Mouse (Mus musculus): ENCODE results near the gene Fhit. TPM values are rescaled to one million over a fixed set of nuclear protein-coding genes. Genes with fewer than 3 reads are reported as not detected.

Fhit gene
- polyA plus RNA-seq, 1 experiment from 2014 or later, result 2.3 TPM

- no peak overlapping the region for H3K4me2 ChIP-seq
- H3K9ac ChIP-seq, result no peak overlapping the region
- H3K27me3 ChIP-seq, result no peaks in the 10 kb centered on the region
- no peaks in the 10 kb centered on the region for H3K4me1 ChIP-seq (replicated peaks)
- H3K9me3 ChIP-seq (replicated peaks), result no peaks in the 10 kb centered on the region
- H3K4me3 ChIP-seq (replicated peaks), result no peak overlapping the region
- no peaks in the 10 kb centered on the region for H3K36me3 ChIP-seq (replicated peaks)
- ATAC-seq (ENCODE audit: insufficient read depth), result no peak
- WGBS (ENCODE audit: insufficient replicate concordance), result 57% methylated on average over 3 of the region's 3 CpGs
- H3K27ac ChIP-seq (replicated peaks), result no peak overlapping the region
These were observed 738.3 kb downstream of the Fhit start for GRCm38 (mm10) chr14:10423499-10423898.

DNA sequence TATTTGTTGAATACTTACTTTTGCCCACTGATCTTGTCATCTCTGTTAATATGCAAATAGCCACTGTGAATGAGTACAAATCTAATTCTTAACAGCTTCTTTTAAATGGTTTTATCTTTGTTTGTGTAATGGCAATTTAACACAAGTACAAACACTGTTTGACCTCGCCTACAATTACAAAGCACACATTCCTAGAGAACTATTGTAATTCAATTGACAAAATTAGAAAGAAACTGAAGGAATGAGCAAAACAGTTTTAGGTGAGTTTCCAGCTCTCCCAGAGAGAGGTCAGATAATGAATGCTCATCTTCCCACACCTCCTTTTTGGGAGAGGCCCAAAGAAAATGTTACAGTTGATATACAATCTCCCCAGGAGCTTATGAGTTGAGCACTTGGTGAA lies 739.6 kb downstream of the Fhit start:
- Histone ChIP-seq H3K27me3 (no peaks in the 10 kb centered on the region), H3K9me3 (replicated peaks) (no peaks in the 10 kb centered on the region), H3K4me3 (replicated peaks) (no peak overlapping the region), H3K4me2 (no peak overlapping the region), H3K9ac (no peak overlapping the region), H3K36me3 (replicated peaks) (no peaks in the 10 kb centered on the region), H3K27ac (replicated peaks) (no peak overlapping the region), H3K4me1 (replicated peaks) (no peaks in the 10 kb centered on the region)
- ATAC-seq (ENCODE audit: insufficient read depth), result no peak
- WGBS (ENCODE audit: insufficient replicate concordance), result 36% methylated on average over 1 of the region's 1 CpGs

GRCm38 (mm10) chr14:10415068-10415467 lies 746.8 kb downstream of the Fhit start:
- 64% methylated on average over 5 of the region's 5 CpGs for WGBS (ENCODE audit: insufficient replicate concordance)
- Histone ChIP-seq H3K9ac (no peak overlapping the region), H3K4me3 (replicated peaks) (no peak overlapping the region), H3K4me1 (replicated peaks) (no peaks in the 10 kb centered on the region), H3K4me2 (no peak overlapping the region), H3K9me3 (replicated peaks) (no peaks in the 10 kb centered on the region), H3K27me3 (no peaks in the 10 kb centered on the region), H3K27ac (replicated peaks) (no peak overlapping the region), H3K36me3 (replicated peaks) (no peaks in the 10 kb centered on the region)
- no peak for ATAC-seq (ENCODE audit: insufficient read depth)

DNA sequence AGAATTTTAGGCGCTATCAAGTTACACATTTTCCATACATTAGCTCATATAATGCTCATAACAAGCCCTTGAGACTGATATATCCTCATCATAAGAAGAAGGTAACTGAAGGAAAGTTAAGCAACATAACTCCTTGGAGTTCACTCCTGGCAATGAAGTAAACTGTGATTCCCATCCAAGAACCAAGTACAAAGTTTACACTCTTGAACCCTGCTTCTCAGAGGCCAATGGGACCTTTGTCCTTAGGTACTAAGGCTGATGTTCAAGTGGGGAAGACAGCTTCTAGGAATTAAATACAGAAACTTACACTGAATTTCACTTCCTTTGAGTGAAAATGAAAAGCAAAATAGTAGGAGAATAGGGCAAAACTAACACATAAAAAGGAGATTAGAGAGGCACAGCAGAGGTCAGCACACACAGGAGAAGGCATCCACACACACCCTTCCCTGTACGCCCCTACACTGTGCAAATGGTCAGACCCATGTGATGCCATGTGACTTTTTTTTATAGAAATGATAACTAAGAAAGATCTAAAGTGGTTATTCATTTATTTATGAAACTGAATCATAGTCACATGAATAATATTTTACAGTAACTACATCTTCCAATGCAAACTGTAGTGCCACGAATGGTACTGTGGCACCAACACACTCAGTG lies 752.4 kb downstream of the Fhit start:
- WGBS (ENCODE audit: insufficient replicate concordance), result 66% methylated on average over 3 of the region's 3 CpGs
- no peak for ATAC-seq (ENCODE audit: insufficient read depth)
- H3K36me3 ChIP-seq (replicated peaks), result no peaks in the 10 kb centered on the region
- no peak overlapping the region for H3K4me3 ChIP-seq (replicated peaks)
- no peaks in the 10 kb centered on the region for H3K27me3 ChIP-seq
- H3K4me1 ChIP-seq (replicated peaks), result no peaks in the 10 kb centered on the region
- H3K9me3 ChIP-seq (replicated peaks), result no peaks in the 10 kb centered on the region
- no peak overlapping the region for H3K9ac ChIP-seq
- H3K4me2 ChIP-seq, result no peak overlapping the region
- H3K27ac ChIP-seq (replicated peaks), result no peak overlapping the region

GRCm38 (mm10) chr14:10405346-10405745 lies 756.5 kb downstream of the Fhit start:
- 63% methylated on average over 1 of the region's 1 CpGs for WGBS (ENCODE audit: insufficient replicate concordance)
- Histone ChIP-seq H3K4me2 (no peak overlapping the region), H3K4me3 (replicated peaks) (no peak overlapping the region), H3K27me3 (no peaks in the 10 kb centered on the region), H3K9ac (no peak overlapping the region), H3K36me3 (replicated peaks) (no peaks in the 10 kb centered on the region), H3K4me1 (replicated peaks) (no peaks in the 10 kb centered on the region), H3K9me3 (replicated peaks) (no peaks in the 10 kb centered on the region), H3K27ac (replicated peaks) (no peak overlapping the region)
- no peak for ATAC-seq (ENCODE audit: insufficient read depth)

- Histone ChIP-seq H3K9ac (no peak overlapping the region), H3K27me3 (no peaks in the 10 kb centered on the region), H3K4me1 (replicated peaks) (no peaks in the 10 kb centered on the region), H3K4me2 (no peak overlapping the region), H3K27ac (replicated peaks) (no peak overlapping the region), H3K9me3 (replicated peaks) (no peaks in the 10 kb centered on the region), H3K36me3 (replicated peaks) (no peaks in the 10 kb centered on the region), H3K4me3 (replicated peaks) (no peak overlapping the region)
- 42% methylated on average over 5 of the region's 5 CpGs for WGBS (ENCODE audit: insufficient replicate concordance)
- no peak for ATAC-seq (ENCODE audit: insufficient read depth)
These were observed 793.8 kb downstream of the Fhit start for GRCm38 (mm10) chr14:10367783-10368680.

DNA sequence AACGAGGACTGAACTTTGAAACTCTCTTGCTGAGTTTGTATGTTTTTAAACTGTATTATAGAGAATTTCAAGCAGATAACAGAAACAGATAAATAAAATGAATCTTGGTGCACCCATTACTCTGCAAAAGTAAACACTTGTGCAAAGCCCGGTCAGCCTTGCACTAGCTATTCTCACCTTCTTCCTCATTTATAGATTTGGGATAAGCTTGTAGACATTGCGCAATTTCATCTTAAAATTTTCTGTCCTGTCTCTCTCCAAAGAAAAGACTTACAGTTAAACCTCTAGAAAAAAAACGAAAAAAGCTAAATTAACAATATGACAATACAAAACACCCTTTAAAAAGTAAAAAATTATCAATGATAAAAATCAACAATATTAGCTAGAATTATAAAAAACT lies 795.0 kb downstream of the Fhit start:
- 57% methylated on average over 4 of the region's 4 CpGs for WGBS (ENCODE audit: insufficient replicate concordance)
- H3K4me3 ChIP-seq (replicated peaks), result no peak overlapping the region
- H3K9ac ChIP-seq, result no peak overlapping the region
- no peak for ATAC-seq (ENCODE audit: insufficient read depth)
- no peak overlapping the region for H3K4me2 ChIP-seq
- H3K9me3 ChIP-seq (replicated peaks), result no peaks in the 10 kb centered on the region
- H3K27ac ChIP-seq (replicated peaks), result no peak overlapping the region
- H3K4me1 ChIP-seq (replicated peaks), result no peaks in the 10 kb centered on the region
- H3K36me3 ChIP-seq (replicated peaks), result no peaks in the 10 kb centered on the region
- H3K27me3 ChIP-seq, result no peaks in the 10 kb centered on the region

GRCm38 (mm10) chr14:10364281-10364680 lies 797.6 kb downstream of the Fhit start:
- Histone ChIP-seq H3K4me2 (no peak overlapping the region), H3K9me3 (replicated peaks) (no peaks in the 10 kb centered on the region), H3K4me1 (replicated peaks) (no peaks in the 10 kb centered on the region), H3K36me3 (replicated peaks) (no peaks in the 10 kb centered on the region), H3K27ac (replicated peaks) (no peak overlapping the region), H3K4me3 (replicated peaks) (no peak overlapping the region), H3K27me3 (no peaks in the 10 kb centered on the region), H3K9ac (no peak overlapping the region)
- WGBS (ENCODE audit: insufficient replicate concordance), result 65% methylated on average over 6 of the region's 6 CpGs
- no peak for ATAC-seq (ENCODE audit: insufficient read depth)

DNA sequence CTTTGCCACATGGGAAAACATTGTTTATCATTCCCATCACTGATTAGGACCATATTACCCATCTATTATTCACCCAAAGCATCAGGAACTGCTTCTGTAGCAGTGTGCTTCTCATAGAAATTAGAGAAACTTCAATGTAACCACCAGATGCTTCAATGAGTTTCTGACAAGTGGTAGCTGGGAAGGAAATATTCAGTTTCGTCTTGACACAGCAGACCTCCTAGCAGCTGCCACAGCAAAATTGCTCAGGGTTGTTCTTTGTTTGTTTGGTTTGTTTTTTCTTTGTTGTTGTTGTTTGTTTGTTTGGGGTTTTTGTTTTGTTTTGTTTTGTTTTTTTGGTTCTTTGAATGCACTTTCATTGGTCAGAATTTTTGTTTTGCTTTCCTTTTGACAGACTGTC lies 798.5 kb downstream of the Fhit start:
- no peak for ATAC-seq (ENCODE audit: insufficient read depth)
- H3K4me2 ChIP-seq, result no peak overlapping the region
- no peak overlapping the region for H3K4me3 ChIP-seq (replicated peaks)

GRCm38 (mm10) chr14:10345905-10346304 lies 815.9 kb downstream of the Fhit start:
- Histone ChIP-seq H3K4me2 (no peak overlapping the region), H3K4me1 (replicated peaks) (no peaks in the 10 kb centered on the region), H3K27ac (replicated peaks) (no peak overlapping the region), H3K36me3 (replicated peaks) (no peaks in the 10 kb centered on the region), H3K9ac (no peak overlapping the region), H3K9me3 (replicated peaks) (no peaks in the 10 kb centered on the region), H3K4me3 (replicated peaks) (no peak overlapping the region), H3K27me3 (no peaks in the 10 kb centered on the region)
- ATAC-seq (ENCODE audit: insufficient read depth), result no peak

More for the DNA sequence above, 798.5 kb downstream of the Fhit start:
- Histone ChIP-seq H3K9ac (no peak overlapping the region), H3K27ac (replicated peaks) (no peak overlapping the region), H3K36me3 (replicated peaks) (no peaks in the 10 kb centered on the region), H3K9me3 (replicated peaks) (no peaks in the 10 kb centered on the region), H3K4me1 (replicated peaks) (no peaks in the 10 kb centered on the region), H3K27me3 (no peaks in the 10 kb centered on the region)
- WGBS (ENCODE audit: insufficient replicate concordance), result 41% methylated on average over 1 of the region's 1 CpGs

DNA sequence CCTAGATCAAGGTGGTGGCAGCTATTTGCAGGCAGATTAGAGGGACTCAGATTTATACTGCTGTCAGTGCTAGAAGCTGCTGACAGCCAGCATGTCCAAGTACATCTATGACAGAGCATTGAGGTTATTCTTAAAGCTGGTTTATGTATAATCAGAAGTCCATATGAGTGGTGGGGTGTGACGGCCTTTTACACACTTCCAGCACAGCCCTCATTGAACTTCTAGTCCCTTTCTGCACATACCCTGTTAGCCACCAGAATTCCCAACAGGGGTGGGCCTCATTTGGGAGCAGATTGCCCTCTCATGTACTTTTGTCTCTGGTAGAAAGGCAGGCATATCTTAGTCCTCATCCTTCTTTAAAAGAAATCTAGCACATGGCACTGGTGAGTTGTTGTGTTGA lies 817.8 kb downstream of the Fhit start:
- H3K9ac ChIP-seq, result no peak overlapping the region
- no peaks in the 10 kb centered on the region for H3K9me3 ChIP-seq (replicated peaks)
- no peaks in the 10 kb centered on the region for H3K4me1 ChIP-seq (replicated peaks)
- no peak overlapping the region for H3K4me2 ChIP-seq
- H3K4me3 ChIP-seq (replicated peaks), result no peak overlapping the region
- H3K27me3 ChIP-seq, result no peaks in the 10 kb centered on the region
- ATAC-seq (ENCODE audit: insufficient read depth), result no peak
- no peak overlapping the region for H3K27ac ChIP-seq (replicated peaks)
- H3K36me3 ChIP-seq (replicated peaks), result no peaks in the 10 kb centered on the region
- WGBS (ENCODE audit: insufficient replicate concordance), result 38% methylated on average over 1 of the region's 1 CpGs
